Mouse (Mus musculus): ENCODE measurements around the gene Sema6b. TPM values are rescaled to one million over a fixed set of nuclear protein-coding genes. Genes with fewer than 3 reads are reported as not detected.

Sema6b gene
- total and polyA plus RNA-seq, 2 experiments from 2014 or later, result 18.1 to 76.4 TPM

- Histone ChIP-seq H3K36me3 (ENCODE audit: insufficient read depth) (peaks cover 20% of the 10 kb centered on the region), H3K4me3 (ENCODE audit: low read depth, low read length) (no peak overlapping the region), H3K9ac (no peak overlapping the region), H3K4me1 (ENCODE audit: insufficient read depth) (no peaks in the 10 kb centered on the region), H3K4me2 (ENCODE audit: low read depth) (no peak overlapping the region), H3K27ac (ENCODE audit: low read depth, low read length) (no peak overlapping the region), H3K27me3 (ENCODE audit: insufficient read depth, low read length) (no peaks in the 10 kb centered on the region), H3K9me3 (ENCODE audit: low read length) (no peaks in the 10 kb centered on the region)
- no peak for DNase-seq
- 95% methylated on average over 17 of the region's 17 CpGs for WGBS
- ATAC-seq, result no peak
- TF ChIP-seq CTCF (IDR thresholded peaks at IDR 0.05; ENCODE audit: low read depth), result no peak
Measured at GRCm38 (mm10) chr17:56171881-56172280, 31.7 kb upstream of the Sema6b start.

- Histone ChIP-seq H3K27me3 (ENCODE audit: insufficient read depth, low read length) (no peaks in the 10 kb centered on the region), H3K9me3 (ENCODE audit: low read length) (no peaks in the 10 kb centered on the region), H3K4me1 (ENCODE audit: insufficient read depth) (no peaks in the 10 kb centered on the region), H3K27ac (ENCODE audit: low read depth, low read length) (no peak overlapping the region), H3K9ac (no peak overlapping the region), H3K36me3 (ENCODE audit: insufficient read depth) (peaks cover 16% of the 10 kb centered on the region), H3K4me2 (ENCODE audit: low read depth) (no peak overlapping the region), H3K4me3 (ENCODE audit: low read depth, low read length) (no peak overlapping the region)
- no peak for TF ChIP-seq CTCF (IDR thresholded peaks at IDR 0.05; ENCODE audit: low read depth)
- DNase-seq (no peak), ATAC-seq (no peak)
- whole genome bisulfite sequencing, result 74% methylated on average over 9 of the region's 9 CpGs
Measured at GRCm38 (mm10) chr17:56171456-56171855, 31.3 kb upstream of the Sema6b start.

GRCm38 (mm10) chr17:56170636-56171035 lies 30.5 kb upstream of the Sema6b start:
- H3K27ac ChIP-seq (ENCODE audit: low read depth, low read length), result no peak overlapping the region
- no peak overlapping the region for H3K9ac ChIP-seq
- H3K4me1 ChIP-seq (ENCODE audit: insufficient read depth), result no peaks in the 10 kb centered on the region
- no peak overlapping the region for H3K4me2 ChIP-seq (ENCODE audit: low read depth)
- no peaks in the 10 kb centered on the region for H3K27me3 ChIP-seq (ENCODE audit: insufficient read depth, low read length)
- no peak for DNase-seq
- TF ChIP-seq CTCF (IDR thresholded peaks at IDR 0.05; ENCODE audit: low read depth), result no peak
- ATAC-seq, result peak; percentile 38; the same call in 1 of the 2 replicates
- H3K4me3 ChIP-seq (ENCODE audit: low read depth, low read length), result no peak overlapping the region
- no peaks in the 10 kb centered on the region for H3K9me3 ChIP-seq (ENCODE audit: low read length)
- H3K36me3 ChIP-seq (ENCODE audit: insufficient read depth), result peaks cover 12% of the 10 kb centered on the region
- WGBS, result 23% methylated on average over 10 of the region's 10 CpGs

GRCm38 (mm10) chr17:56169830-56170229 lies 29.7 kb upstream of the Sema6b start:
- H3K4me1 ChIP-seq (ENCODE audit: insufficient read depth), result no peaks in the 10 kb centered on the region
- no peak for TF ChIP-seq CTCF (IDR thresholded peaks at IDR 0.05; ENCODE audit: low read depth)

GRCm38 (mm10) chr17:56165671-56166070 lies 25.5 kb upstream of the Sema6b start:
- 57% methylated on average over 11 of the region's 11 CpGs for WGBS
- H3K4me3 ChIP-seq (ENCODE audit: low read depth, low read length), result no peak overlapping the region
- DNase-seq (no peak), ATAC-seq (no peak)
- H3K36me3 ChIP-seq (ENCODE audit: insufficient read depth), result no peaks in the 10 kb centered on the region
- no peak overlapping the region for H3K4me2 ChIP-seq (ENCODE audit: low read depth)
- peaks cover 7% of the 10 kb centered on the region; the same call in 1 of the 2 replicates for H3K4me1 ChIP-seq (ENCODE audit: insufficient read depth)
- H3K9me3 ChIP-seq (ENCODE audit: low read length), result no peaks in the 10 kb centered on the region
- H3K27me3 ChIP-seq (ENCODE audit: insufficient read depth, low read length), result no peaks in the 10 kb centered on the region
- H3K9ac ChIP-seq, result no peak overlapping the region
- no peak overlapping the region for H3K27ac ChIP-seq (ENCODE audit: low read depth, low read length)
- TF ChIP-seq CTCF (IDR thresholded peaks at IDR 0.05; ENCODE audit: low read depth), result no peak

More at GRCm38 (mm10) chr17:56169830-56170229, 29.7 kb upstream of the Sema6b start:
- Histone ChIP-seq H3K9ac (no peak overlapping the region), H3K4me3 (ENCODE audit: low read depth, low read length) (no peak overlapping the region), H3K27me3 (ENCODE audit: insufficient read depth, low read length) (no peaks in the 10 kb centered on the region), H3K36me3 (ENCODE audit: insufficient read depth) (peaks cover 5% of the 10 kb centered on the region; the same call in 1 of the 2 replicates), H3K4me2 (ENCODE audit: low read depth) (no peak overlapping the region), H3K9me3 (ENCODE audit: low read length) (no peaks in the 10 kb centered on the region), H3K27ac (ENCODE audit: low read depth, low read length) (no peak overlapping the region)
- whole genome bisulfite sequencing, result 67% methylated on average over 6 of the region's 6 CpGs
- ATAC-seq (no peak), DNase-seq (no peak)

GRCm38 (mm10) chr17:56164510-56164909 lies 24.4 kb upstream of the Sema6b start:
- no peak for ATAC-seq
- H3K4me2 ChIP-seq (ENCODE audit: low read depth), result no peak overlapping the region
- no peak overlapping the region for H3K4me3 ChIP-seq (ENCODE audit: low read depth, low read length)
- 69% methylated on average over 3 of the region's 3 CpGs for WGBS
- no peak for DNase-seq
- no peak overlapping the region for H3K9ac ChIP-seq
- H3K27me3 ChIP-seq (ENCODE audit: insufficient read depth, low read length), result no peaks in the 10 kb centered on the region
- H3K4me1 ChIP-seq (ENCODE audit: insufficient read depth), result peaks cover 7% of the 10 kb centered on the region; the same call in 1 of the 2 replicates
- no peak for TF ChIP-seq CTCF (IDR thresholded peaks at IDR 0.05; ENCODE audit: low read depth)
- no peaks in the 10 kb centered on the region for H3K9me3 ChIP-seq (ENCODE audit: low read length)
- H3K27ac ChIP-seq (ENCODE audit: low read depth, low read length), result no peak overlapping the region
- H3K36me3 ChIP-seq (ENCODE audit: insufficient read depth), result no peaks in the 10 kb centered on the region

GRCm38 (mm10) chr17:56163523-56164102 lies 23.5 kb upstream of the Sema6b start:
- TF ChIP-seq CTCF (IDR thresholded peaks at IDR 0.05; ENCODE audit: low read depth), result no peak

More at GRCm38 (mm10) chr17:56163523-56164102, 23.5 kb upstream of the Sema6b start:
- 83% methylated on average over 6 of the region's 6 CpGs for WGBS
- Histone ChIP-seq H3K4me3 (ENCODE audit: low read depth, low read length) (no peak overlapping the region), H3K27ac (ENCODE audit: low read depth, low read length) (no peak overlapping the region), H3K9ac (no peak overlapping the region), H3K4me2 (ENCODE audit: low read depth) (no peak overlapping the region), H3K36me3 (ENCODE audit: insufficient read depth) (no peaks in the 10 kb centered on the region), H3K9me3 (ENCODE audit: low read length) (no peaks in the 10 kb centered on the region), H3K27me3 (ENCODE audit: insufficient read depth, low read length) (no peaks in the 10 kb centered on the region), H3K4me1 (ENCODE audit: insufficient read depth) (peaks cover 7% of the 10 kb centered on the region; the same call in 1 of the 2 replicates)
- ATAC-seq (no peak), DNase-seq (no peak)

All from forebrain, postnatal 0 days (tissue).